Mouse (Mus musculus) lung, adult 10 weeks (tissue): ENCODE data around the gene Apbb1. TPM values are rescaled to one million over a fixed set of nuclear protein-coding genes. Genes with fewer than 3 reads are reported as not detected.

Source experiments
- polyA plus RNA-seq: library from polyadenylated mRNA; stranded (reverse); fragments of 350-450 nt; fragmentation: Illumina TruSeq; extraction: RNeasy Lipid Tissue Mini Kit (QIAGEN cat#74804); gene quantifications from one replicate; pipeline ENCODE4 v1.2.3, GENCODE M21; 2014; ENCODE audit warnings: low read depth, low replicate concordance; ENCODE audit not compliant: insufficient read depth

The Apbb1 gene
- 47.5 TPM for polyA plus RNA-seq

DNA sequence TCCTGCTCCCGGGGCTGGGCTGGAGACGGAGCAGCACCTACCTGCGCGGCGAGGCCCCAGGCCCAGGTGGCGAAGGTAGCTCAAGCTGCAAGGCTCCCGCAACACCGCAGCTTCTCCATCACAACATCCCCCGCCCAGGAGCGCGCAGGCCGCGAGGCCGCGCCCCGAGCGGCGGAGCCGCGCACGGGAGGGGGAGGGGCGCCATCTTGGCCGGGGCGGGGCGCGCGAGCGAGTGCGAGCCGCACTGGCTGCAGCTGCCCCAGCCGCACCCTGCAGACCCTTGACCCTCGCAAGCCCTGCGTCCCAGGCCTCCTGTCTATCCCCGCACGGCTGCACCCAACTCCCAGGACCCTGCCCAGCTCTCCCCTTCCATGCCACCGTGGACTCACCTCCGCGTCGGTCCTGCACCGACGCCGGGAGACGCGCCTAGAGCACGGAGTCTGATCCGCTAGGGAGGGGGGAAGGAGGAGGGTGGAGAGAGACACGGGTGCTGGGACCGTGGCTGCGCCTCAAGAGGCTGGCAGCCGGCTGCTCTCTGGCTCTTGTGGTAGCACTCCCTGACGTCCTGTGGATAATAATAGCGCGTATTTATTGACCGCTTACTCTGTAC lies at the start of gene Apbb1:
Apbb1 (minus strand) TSS at position 560 of the 610 bp plus-strand sequence.

DNA sequence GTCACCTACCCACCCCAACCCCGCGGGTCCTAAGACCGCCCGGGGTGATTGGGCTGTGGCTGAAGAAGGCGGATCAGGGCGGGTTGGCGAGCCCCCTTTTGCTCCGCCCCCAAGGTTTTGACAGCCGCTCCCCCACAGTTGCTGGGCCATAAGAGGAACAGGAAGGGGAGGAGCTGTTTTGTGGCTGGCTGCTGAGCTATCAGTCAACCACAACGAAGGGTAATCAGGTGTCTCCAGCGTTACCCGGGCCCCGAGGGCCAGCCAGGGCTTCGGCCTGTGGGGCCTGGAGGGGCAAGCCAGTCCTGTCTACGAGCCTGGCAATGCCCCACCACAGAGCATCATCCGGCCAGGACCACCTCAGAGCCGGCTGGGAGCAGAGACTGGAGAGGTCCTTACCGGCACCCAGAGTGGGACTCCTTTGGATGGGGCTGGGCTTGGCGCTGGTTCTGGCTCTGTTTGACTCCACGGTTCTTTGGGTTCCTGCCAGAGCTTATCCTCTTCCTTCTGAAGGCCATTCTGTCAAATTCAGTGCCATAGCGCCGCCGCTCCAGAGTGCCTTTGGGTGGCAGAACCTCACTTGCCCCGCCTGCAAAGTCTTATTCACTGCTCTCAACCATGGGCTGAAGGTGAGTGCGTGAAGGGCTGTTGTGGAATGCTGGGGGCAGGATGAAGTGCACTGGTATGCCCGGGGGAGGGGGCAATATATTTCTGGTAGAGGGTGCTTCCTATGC lies 27.1 kb downstream of the Apbb1 start, which contains the start of gene Smpd1:
Smpd1 (plus strand) TSS at position 149 of the 731 bp plus-strand sequence.

Other genes with a start within 250 kb of the Apbb1 start
- not detected for gene Olfr690, start 247.5 kb downstream of the Apbb1 start, polyA plus RNA-seq
- gene Olfr691, start 239.4 kb downstream of the Apbb1 start, polyA plus RNA-seq = not detected
- gene Olfr692, start 213.4 kb downstream of the Apbb1 start, polyA plus RNA-seq = not detected
- gene Gm5901, start 206.6 kb downstream of the Apbb1 start, polyA plus RNA-seq = not detected
- 12.5 TPM for gene Fam160a2, start 181.6 kb downstream of the Apbb1 start, polyA plus RNA-seq
- not detected for gene Cnga4, start 177.1 kb downstream of the Apbb1 start, polyA plus RNA-seq
- not detected for gene Cckbr, start 155.9 kb downstream of the Apbb1 start, polyA plus RNA-seq
- gene Cavin3, start 99.4 kb downstream of the Apbb1 start, polyA plus RNA-seq = 51.0 TPM
- 50.9 TPM for gene Smpd1, start 27.3 kb downstream of the Apbb1 start, polyA plus RNA-seq
- gene Hpx, start 18.5 kb upstream of the Apbb1 start, polyA plus RNA-seq = 1.7 TPM
- 57.8 TPM for gene Trim3, start 51.9 kb upstream of the Apbb1 start, polyA plus RNA-seq
- gene Timm10b, start 58.4 kb upstream of the Apbb1 start, polyA plus RNA-seq = 129 TPM
- 29.0 TPM for gene Arfip2, start 58.8 kb upstream of the Apbb1 start, polyA plus RNA-seq
- 16.7 TPM for gene Gm45799, start 58.9 kb upstream of the Apbb1 start, polyA plus RNA-seq
- gene Dnhd1, start 69.2 kb upstream of the Apbb1 start, polyA plus RNA-seq = 0.89 TPM
- 157 TPM for gene Ilk, start 154.9 kb upstream of the Apbb1 start, polyA plus RNA-seq
- 10.1 TPM for gene Rrp8, start 155.7 kb upstream of the Apbb1 start, polyA plus RNA-seq
- gene Taf10, start 162.7 kb upstream of the Apbb1 start, polyA plus RNA-seq = 159 TPM
- gene Tpp1, start 170.6 kb upstream of the Apbb1 start, polyA plus RNA-seq = 42.1 TPM
- gene Dchs1, start 206.0 kb upstream of the Apbb1 start, polyA plus RNA-seq = 1.6 TPM
- gene Mrpl17, start 229.4 kb upstream of the Apbb1 start, polyA plus RNA-seq = 137 TPM